Mouse (Mus musculus) neural tube, embryonic 11.5 days (tissue): ENCODE results near the gene Gria3. TPM values are rescaled to one million over a fixed set of nuclear protein-coding genes. Genes with fewer than 3 reads are reported as not detected.

Experiments
- ATAC-seq: fragments of 200-750 bp; cut with Nextera tagmentation; 2 replicates; pipeline ENCODE4 v1.8.0; 2017; ENCODE audit warnings: moderate number of reproducible peaks, mild to moderate bottlenecking, moderate TSS enrichment, moderate library complexity; ENCODE audit not compliant: insufficient read depth, low FRiP score, low TSS enrichment
- DNase-seq: peaks from one replicate; pipeline ENCODE4 v3.0.0-alpha.2; 2015; ENCODE audit warnings: low spot score
- H3K27ac ChIP-seq: fragments of 300-500 bp; sonication (generic); 2 replicates; pipeline ENCODE4 v1.5.1; 2014; ENCODE audit warnings: low read depth, mild to moderate bottlenecking, low read length
- H3K27me3 ChIP-seq: fragments of 300-500 bp; sonication (generic); 2 replicates; pipeline ENCODE4 v1.6.1; 2014; ENCODE audit warnings: mild to moderate bottlenecking, low read length, mixed read lengths; ENCODE audit not compliant: control insufficient read depth, insufficient read depth
- H3K36me3 ChIP-seq: fragments of 300-500 bp; sonication (generic); 2 replicates; pipeline ENCODE4 v1.6.1; 2014; ENCODE audit warnings: mild to moderate bottlenecking, low read length, moderate library complexity, mixed read lengths; ENCODE audit not compliant: control insufficient read depth, insufficient read depth
- H3K4me1 ChIP-seq: fragments of 300-500 bp; sonication (generic); 2 replicates; pipeline ENCODE4 v1.6.1; 2014; ENCODE audit warnings: low read length, mixed read lengths; ENCODE audit not compliant: control insufficient read depth, insufficient read depth
- H3K4me2 ChIP-seq: fragments of 300-500 bp; sonication (generic); 2 replicates; pipeline ENCODE4 v1.6.1; 2014; ENCODE audit warnings: low read depth, mild to moderate bottlenecking, moderate library complexity
- H3K4me3 ChIP-seq: fragments of 300-500 bp; sonication (generic); 2 replicates; pipeline ENCODE4 v1.5.1; 2014; ENCODE audit warnings: low read depth, low read length
- H3K9ac ChIP-seq: fragments of 300-500 bp; sonication (generic); 2 replicates; pipeline ENCODE4 v1.6.1; 2014; ENCODE audit warnings: mild to moderate bottlenecking, low read length
- H3K9me3 ChIP-seq: fragments of 300-500 bp; sonication (generic); 2 replicates; pipeline ENCODE4 v1.6.1; 2016; ENCODE audit warnings: low read length; ENCODE audit not compliant: control insufficient read depth
- WGBS: fragments of 180-500 bp; shearing (Covaris S2); extraction: QIAGEN DNeasy Blood & Tissue Kit; methylation state at CpG from one replicate; pipeline ENCODE4 v1.1.7; 2014; 5-methylcytosine and 5-hydroxymethylcytosine counted together
- polyA plus RNA-seq: library from polyadenylated mRNA; unstranded; fragments of >200 nt; fragmentation: Nextera tagmentation; extraction: Ambion mirVana; gene quantifications from 2 replicates; pipeline ENCODE4 v1.2.1, GENCODE M21; 2014

Gene Gria3
- polyA plus RNA-seq, 1 experiment from 2014 or later = 2.9 TPM

GRCm38 (mm10) chrX:41514982-41515381, 114.3 kb downstream of the Gria3 start:
- no peak overlapping the region for H3K27ac ChIP-seq
- H3K27me3 ChIP-seq = no peaks in the 10 kb centered on the region
- no peak overlapping the region for H3K4me2 ChIP-seq
- no peak overlapping the region for H3K9ac ChIP-seq
- 76% methylated on average over 3 of the region's 3 CpGs for WGBS
- no peak for ATAC-seq
- no peaks in the 10 kb centered on the region for H3K36me3 ChIP-seq
- H3K4me1 ChIP-seq = no peaks in the 10 kb centered on the region
- no peaks in the 10 kb centered on the region for H3K9me3 ChIP-seq
- no peak overlapping the region for H3K4me3 ChIP-seq
- no peak for DNase-seq

GRCm38 (mm10) chrX:41532511-41532910, 131.9 kb downstream of the Gria3 start:
- H3K9me3 ChIP-seq = no peaks in the 10 kb centered on the region
- H3K27me3 ChIP-seq = no peaks in the 10 kb centered on the region
- no peak overlapping the region for H3K9ac ChIP-seq
- DNase-seq (no peak), ATAC-seq (no peak)
- H3K36me3 ChIP-seq = no peaks in the 10 kb centered on the region
- H3K27ac ChIP-seq = no peak overlapping the region
- H3K4me2 ChIP-seq = no peak overlapping the region
- WGBS = 75% methylated on average over 2 of the region's 2 CpGs
- no peaks in the 10 kb centered on the region for H3K4me1 ChIP-seq
- no peak overlapping the region for H3K4me3 ChIP-seq

GRCm38 (mm10) chrX:41535886-41536285, 135.2 kb downstream of the Gria3 start:
- ATAC-seq = no peak
- no peaks in the 10 kb centered on the region for H3K4me1 ChIP-seq
- H3K4me3 ChIP-seq = no peak overlapping the region
- no peaks in the 10 kb centered on the region for H3K27me3 ChIP-seq
- no peak overlapping the region for H3K4me2 ChIP-seq
- H3K27ac ChIP-seq = no peak overlapping the region
- 78% methylated on average over 2 of the region's 2 CpGs for WGBS
- H3K9ac ChIP-seq = no peak overlapping the region
- DNase-seq = no peak
- H3K9me3 ChIP-seq = no peaks in the 10 kb centered on the region
- H3K36me3 ChIP-seq = no peaks in the 10 kb centered on the region

GRCm38 (mm10) chrX:41562296-41563060, 161.8 kb downstream of the Gria3 start:
- H3K36me3 ChIP-seq = no peaks in the 10 kb centered on the region
- no peak overlapping the region for H3K9ac ChIP-seq
- no peaks in the 10 kb centered on the region for H3K27me3 ChIP-seq
- DNase-seq (no peak), ATAC-seq (no peak)
- no peak overlapping the region for H3K27ac ChIP-seq
- H3K4me3 ChIP-seq = no peak overlapping the region
- no peaks in the 10 kb centered on the region for H3K4me1 ChIP-seq
- no peaks in the 10 kb centered on the region for H3K9me3 ChIP-seq
- 76% methylated on average over 6 of the region's 6 CpGs for WGBS
- no peak overlapping the region for H3K4me2 ChIP-seq

- H3K27me3 ChIP-seq = no peaks in the 10 kb centered on the region
- H3K9me3 ChIP-seq = no peaks in the 10 kb centered on the region
- H3K36me3 ChIP-seq = no peaks in the 10 kb centered on the region
- 77% methylated on average over 2 of the region's 2 CpGs for WGBS
- DNase-seq (no peak), ATAC-seq (no peak)
- H3K4me1 ChIP-seq = no peaks in the 10 kb centered on the region
- no peak overlapping the region for H3K27ac ChIP-seq
- H3K4me2 ChIP-seq = no peak overlapping the region
- H3K9ac ChIP-seq = no peak overlapping the region
- no peak overlapping the region for H3K4me3 ChIP-seq
These were observed 164.2 kb downstream of the Gria3 start for GRCm38 (mm10) chrX:41564898-41565297.

GRCm38 (mm10) chrX:41573079-41573478, 172.4 kb downstream of the Gria3 start:
- Histone ChIP-seq H3K27ac (no peak overlapping the region), H3K4me1 (no peaks in the 10 kb centered on the region), H3K9me3 (no peaks in the 10 kb centered on the region), H3K4me3 (no peak overlapping the region), H3K27me3 (no peaks in the 10 kb centered on the region), H3K36me3 (no peaks in the 10 kb centered on the region), H3K4me2 (no peak overlapping the region), H3K9ac (no peak overlapping the region)
- ATAC-seq (no peak), DNase-seq (no peak)
- 82% methylated on average over 1 of the region's 1 CpGs for WGBS

GRCm38 (mm10) chrX:41578797-41579196, 178.1 kb downstream of the Gria3 start:
- no peak overlapping the region for H3K4me2 ChIP-seq
- no peaks in the 10 kb centered on the region for H3K36me3 ChIP-seq
- no peak overlapping the region for H3K9ac ChIP-seq
- no peak for DNase-seq
- 77% methylated on average over 5 of the region's 5 CpGs for WGBS
- no peak overlapping the region for H3K27ac ChIP-seq
- no peaks in the 10 kb centered on the region for H3K9me3 ChIP-seq
- H3K27me3 ChIP-seq = no peaks in the 10 kb centered on the region
- ATAC-seq = no peak
- no peak overlapping the region for H3K4me3 ChIP-seq
- no peaks in the 10 kb centered on the region for H3K4me1 ChIP-seq

GRCm38 (mm10) chrX:41587692-41588091, 187.0 kb downstream of the Gria3 start:
- H3K9ac ChIP-seq = no peak overlapping the region
- H3K27ac ChIP-seq = no peak overlapping the region
- no peaks in the 10 kb centered on the region for H3K4me1 ChIP-seq
- no peaks in the 10 kb centered on the region for H3K9me3 ChIP-seq
- no peak for DNase-seq
- no peak overlapping the region for H3K4me2 ChIP-seq
- ATAC-seq = no peak
- WGBS = 92% methylated on average over 3 of the region's 3 CpGs
- H3K27me3 ChIP-seq = no peaks in the 10 kb centered on the region
- H3K4me3 ChIP-seq = no peak overlapping the region
- no peaks in the 10 kb centered on the region for H3K36me3 ChIP-seq

GRCm38 (mm10) chrX:41607181-41607580, 206.5 kb downstream of the Gria3 start:
- H3K36me3 ChIP-seq = no peaks in the 10 kb centered on the region
- H3K27me3 ChIP-seq = no peaks in the 10 kb centered on the region
- no peak for DNase-seq
- ATAC-seq = no peak
- H3K4me1 ChIP-seq = no peaks in the 10 kb centered on the region
- no peak overlapping the region for H3K4me3 ChIP-seq
- H3K27ac ChIP-seq = no peak overlapping the region
- no peak overlapping the region for H3K4me2 ChIP-seq
- no peak overlapping the region for H3K9ac ChIP-seq
- 96% methylated on average over 1 of the region's 1 CpGs for WGBS
- H3K9me3 ChIP-seq = no peaks in the 10 kb centered on the region
